31 mouse cellular contexts compared by ENCODE assay signal in the genomic region with DNA sequence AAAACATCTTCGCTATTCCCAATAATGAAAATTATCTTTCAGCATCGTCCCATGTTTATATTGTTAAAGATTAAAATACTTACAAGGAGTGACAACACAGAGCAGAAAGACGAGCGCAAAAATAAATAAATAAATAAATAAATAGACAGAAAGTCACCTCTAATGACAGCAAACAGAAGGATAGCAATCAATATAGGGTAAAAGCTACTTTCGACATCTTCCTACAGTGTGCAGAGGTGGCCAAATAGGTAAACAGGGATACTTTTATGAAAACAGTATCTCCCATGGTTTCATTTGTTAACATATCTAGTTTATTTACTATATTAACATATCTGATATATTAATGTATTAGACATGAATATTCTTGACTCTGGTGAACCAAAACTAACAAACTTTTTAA. TPM values are rescaled to one million over a fixed set of nuclear protein-coding genes. Genes with fewer than 3 reads are reported as not detected.
"Had no signal": no experiment of that assay in that cellular context is flagged by ENCODE, and none has a peak within 500 bp of the region (broad histone marks: within the 10 kb centered on the region; RNA-seq: fewer than 3 reads in every experiment).

No protein-coding gene starts in this region.

- DNase-seq: cerebellum, adult 18-20 months; cerebellum, adult 2 months; cerebellum, adult 8-10 months; cerebellum, adult 9-10 months; cerebellum, adult 9-11 months; cerebellum, postnatal 10 days; cerebellum, postnatal 14 days; cerebellum, postnatal 25 days; cerebellum, postnatal 36 days; embryo, embryonic 11 days; forebrain, postnatal 0 days; gastrocnemius, adult 2 months; gastrocnemius, postnatal 10 days; gastrocnemius, postnatal 14 days; gastrocnemius, postnatal 36 days; heart, adult 11 months; heart, adult 18-20 months had no signal

- H3K27ac ChIP-seq: embryonic facial prominence, embryonic 10.5 days; embryonic facial prominence, embryonic 12.5 days; embryonic facial prominence, embryonic 13.5 days; embryonic facial prominence, embryonic 15.5 days; forebrain, embryonic 10.5 days; forebrain, embryonic 12.5 days; forebrain, embryonic 13.5 days; forebrain, embryonic 15.5 days; gastrocnemius, adult 2 months had no signal

- H3K9ac ChIP-seq: embryonic facial prominence, embryonic 12.5 days; embryonic facial prominence, embryonic 13.5 days; embryonic facial prominence, embryonic 15.5 days; forebrain, embryonic 12.5 days; forebrain, embryonic 13.5 days; forebrain, embryonic 15.5 days; forebrain, postnatal 0 days had no signal

- H3K9me3 ChIP-seq: embryonic facial prominence, embryonic 10.5 days; embryonic facial prominence, embryonic 12.5 days; embryonic facial prominence, embryonic 13.5 days; embryonic facial prominence, embryonic 15.5 days; forebrain, embryonic 10.5 days; forebrain, embryonic 12.5 days; forebrain, embryonic 13.5 days; forebrain, embryonic 15.5 days had no signal

- H3K4me1 ChIP-seq: forebrain, embryonic 10.5 days; forebrain, embryonic 12.5 days; forebrain, embryonic 13.5 days; forebrain, embryonic 15.5 days had no signal

- ATAC-seq: forebrain, embryonic 13.5 days; forebrain, embryonic 14.5 days; forebrain, embryonic 15.5 days; forebrain, embryonic 16.5 days; forebrain, postnatal 0 days had no signal

- H3K36me3 ChIP-seq: embryonic facial prominence, embryonic 10.5 days; embryonic facial prominence, embryonic 12.5 days; embryonic facial prominence, embryonic 13.5 days; embryonic facial prominence, embryonic 15.5 days; forebrain, embryonic 10.5 days; forebrain, embryonic 12.5 days; forebrain, embryonic 15.5 days had no signal

- H3K4me3 ChIP-seq: embryonic facial prominence, embryonic 10.5 days; embryonic facial prominence, embryonic 12.5 days; embryonic facial prominence, embryonic 13.5 days; embryonic facial prominence, embryonic 15.5 days; erythroblast, embryonic 14.5 days; forebrain, embryonic 10.5 days; forebrain, embryonic 12.5 days; forebrain, embryonic 13.5 days; forebrain, embryonic 15.5 days; gastrocnemius, adult 2 months had no signal

- H3K4me2 ChIP-seq: embryonic facial prominence, embryonic 12.5 days; embryonic facial prominence, embryonic 13.5 days; embryonic facial prominence, embryonic 15.5 days; forebrain, embryonic 12.5 days; forebrain, embryonic 13.5 days; forebrain, embryonic 15.5 days had no signal

- H3K27me3 ChIP-seq: embryonic facial prominence, embryonic 12.5 days; embryonic facial prominence, embryonic 13.5 days; embryonic facial prominence, embryonic 15.5 days; forebrain, embryonic 12.5 days; forebrain, embryonic 13.5 days; forebrain, embryonic 15.5 days had no signal

RNA-seq across cellular contexts. Expression of a gene that starts 34.9 kb away (rescaled TPM):
- total RNA-seq: common myeloid progenitor, adult 5-6 weeks; granulocyte monocyte progenitor cell, adult 5-6 weeks had no signal
- polyA plus RNA-seq: embryonic facial prominence, embryonic 10.5 days; embryonic facial prominence, embryonic 15.5 days; erythroblast, embryonic 14.5 days; forebrain, embryonic 10.5 days; forebrain, embryonic 11.5 days; forebrain, embryonic 12.5 days; forebrain, embryonic 14.5 days; forebrain, embryonic 15.5 days had no signal
